Mouse (Mus musculus) neural tube, embryonic 15.5 days (tissue): ENCODE data around the gene Inpp5e. TPM values are rescaled to one million over a fixed set of nuclear protein-coding genes. Genes with fewer than 3 reads are reported as not detected.
A peak's percentile ranks its signal among the peaks of the same experiment; 100 is the strongest.
"Not testable (repeated sequence)": the region's sequence is repeated elsewhere in the genome, so short reads cannot be mapped to it uniquely, and the experiment has no call there.

Experiments used
- ATAC-seq: fragments of 200-750 bp; cut with Nextera tagmentation; 2 replicates; pipeline ENCODE4 v1.8.0; 2017; ENCODE audit warnings: mild to moderate bottlenecking, moderate TSS enrichment, moderate library complexity; ENCODE audit not compliant: low FRiP score
- H3K27ac ChIP-seq: fragments of 300-500 bp; sonication (generic); replicated peaks from 2 replicates; pipeline ENCODE4 v1.5.1; 2015; ENCODE audit warnings: mild to moderate bottlenecking, inconsistent platforms
- H3K27me3 ChIP-seq: fragments of 300-500 bp; sonication (generic); replicated peaks from 2 replicates; pipeline ENCODE4 v1.6.1; 2015; ENCODE audit warnings: inconsistent platforms
- H3K36me3 ChIP-seq: fragments of 300-500 bp; sonication (generic); 2 replicates; pipeline ENCODE4 v1.6.1; 2015; ENCODE audit warnings: inconsistent platforms
- H3K4me1 ChIP-seq: fragments of 300-500 bp; sonication (generic); 2 replicates; pipeline ENCODE4 v1.6.1; 2015; ENCODE audit warnings: inconsistent platforms
- H3K4me2 ChIP-seq: fragments of 300-500 bp; sonication (generic); 2 replicates; pipeline ENCODE4 v1.6.1; 2015; ENCODE audit warnings: inconsistent platforms, mild to moderate bottlenecking, moderate library complexity
- H3K4me3 ChIP-seq: fragments of 300-500 bp; sonication (generic); replicated peaks from 2 replicates; pipeline ENCODE4 v1.5.1; 2015; ENCODE audit warnings: mild to moderate bottlenecking, inconsistent platforms
- H3K9ac ChIP-seq: fragments of 300-500 bp; sonication (generic); replicated peaks from 2 replicates; pipeline ENCODE4 v1.6.1; 2015; ENCODE audit warnings: mild to moderate bottlenecking, inconsistent platforms
- H3K9me3 ChIP-seq: fragments of 300-500 bp; sonication (generic); replicated peaks from 2 replicates; pipeline ENCODE4 v1.6.1; 2016; ENCODE audit warnings: inconsistent platforms
- WGBS: fragments of 180-500 bp; shearing (Covaris S2); methylation state at CpG from one replicate; pipeline ENCODE4 v1.1.7; 2015; ENCODE audit warnings: mixed read lengths; 5-methylcytosine and 5-hydroxymethylcytosine counted together
- polyA plus RNA-seq: library from polyadenylated mRNA; unstranded; fragments of >200 nt; fragmentation: Nextera tagmentation; extraction: Ambion mirVana; gene quantifications from 2 replicates; pipeline ENCODE4 v1.2.1, GENCODE M21; 2015

Inpp5e gene
- polyA plus RNA-seq, 1 experiment from 2014 or later, result 23.9 TPM

DNA sequence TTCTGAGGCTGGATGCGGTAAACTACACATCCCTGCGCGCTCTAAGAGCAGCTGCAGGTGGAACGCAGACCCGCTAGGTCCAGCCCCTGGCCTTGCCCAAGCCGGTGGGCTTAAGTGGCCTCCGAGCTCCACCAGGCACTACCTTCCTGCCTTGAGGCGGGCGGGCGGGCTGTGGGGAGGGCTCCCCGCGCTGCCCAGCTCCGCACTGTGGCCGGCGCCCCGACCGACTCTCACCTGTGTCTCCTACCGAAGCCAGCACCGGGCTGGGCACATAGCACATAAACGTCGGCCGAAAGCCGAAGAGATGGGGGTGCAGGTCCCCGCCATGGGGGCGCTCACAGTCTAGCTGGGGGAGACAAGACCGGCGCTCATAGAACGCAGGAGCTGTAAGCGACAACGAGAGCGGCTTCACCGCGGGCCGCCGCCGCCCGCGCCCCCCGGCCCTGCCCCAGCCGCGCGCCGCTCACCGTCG, 20.3 kb downstream of the Inpp5e start:
- peak; percentile 64 for ATAC-seq
- Histone ChIP-seq H3K4me2 (peak overlapping the region; percentile 97), H3K9me3 (no peaks in the 10 kb centered on the region), H3K36me3 (peaks cover 74% of the 10 kb centered on the region), H3K4me1 (peaks cover 34% of the 10 kb centered on the region), H3K4me3 (peak overlapping the region; percentile 74), H3K27me3 (no peaks in the 10 kb centered on the region), H3K27ac (peak overlapping the region; percentile 76), H3K9ac (peak overlapping the region; percentile 84)
- under 1% methylated on average over 38 of the region's 45 CpGs for WGBS

DNA sequence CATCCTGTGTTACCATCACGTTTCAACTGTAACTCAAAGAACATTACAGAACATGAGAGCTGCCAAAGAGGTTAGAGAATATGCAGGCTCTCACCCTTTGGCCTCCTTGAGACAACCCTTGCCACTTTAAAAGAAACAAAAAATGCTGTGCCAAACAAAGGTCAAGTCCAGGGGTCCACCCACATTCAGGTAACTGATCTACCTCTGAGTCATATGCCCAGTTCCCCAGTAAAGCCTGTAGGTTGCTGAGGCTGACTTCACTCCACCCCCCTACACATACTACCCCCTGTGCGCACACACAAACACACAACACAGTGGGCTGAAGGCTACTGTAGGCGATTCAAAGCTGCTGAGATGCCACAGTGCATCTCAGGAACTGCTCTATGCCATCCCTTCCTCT, 21.3 kb downstream of the Inpp5e start:
- Histone ChIP-seq H3K4me1 (peaks cover 34% of the 10 kb centered on the region), H3K4me3 (peak overlapping the region; percentile 74), H3K27me3 (no peaks in the 10 kb centered on the region), H3K9me3 (no peaks in the 10 kb centered on the region), H3K36me3 (peaks cover 74% of the 10 kb centered on the region), H3K27ac (no peak overlapping the region), H3K4me2 (peak overlapping the region; percentile 97), H3K9ac (0 out of 2 replicates have a peak overlapping the region, but pooled peaks have one; percentile 28)
- WGBS, result 94% methylated on average over 3 of the region's 3 CpGs
- ATAC-seq, result no peak

DNA sequence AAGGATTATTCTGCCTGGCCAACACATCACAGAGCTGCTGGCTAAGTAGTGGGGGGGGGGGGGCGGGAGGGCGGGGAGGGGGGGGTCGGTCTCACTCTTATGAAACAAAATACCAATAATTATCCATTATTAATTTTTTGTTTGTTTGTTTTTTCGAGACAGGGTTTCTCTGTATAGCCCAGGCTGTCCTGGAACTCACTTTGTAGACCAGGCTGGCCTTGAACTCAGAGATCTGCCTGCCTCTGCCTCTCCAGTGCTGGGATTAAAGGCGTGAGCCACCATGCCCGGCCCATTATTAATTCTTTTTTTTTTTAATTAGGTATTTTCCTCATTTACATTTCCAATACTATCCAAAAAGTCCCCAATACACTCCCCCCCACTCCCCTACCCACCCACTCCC, 28.1 kb downstream of the Inpp5e start:
- H3K9me3 ChIP-seq, ATAC-seq, H3K27me3 ChIP-seq: not testable (repeated sequence)
- H3K4me2 ChIP-seq, result peak overlapping the region; percentile 93
- WGBS, result 35% methylated on average over 6 of the region's 6 CpGs
- peak overlapping the region; percentile 85 for H3K4me3 ChIP-seq
- H3K27ac ChIP-seq, result peak overlapping the region; percentile 71
- H3K4me1 ChIP-seq, result peaks cover 26% of the 10 kb centered on the region
- H3K36me3 ChIP-seq, result peaks cover 68% of the 10 kb centered on the region
- peak overlapping the region; percentile 76 for H3K9ac ChIP-seq

DNA sequence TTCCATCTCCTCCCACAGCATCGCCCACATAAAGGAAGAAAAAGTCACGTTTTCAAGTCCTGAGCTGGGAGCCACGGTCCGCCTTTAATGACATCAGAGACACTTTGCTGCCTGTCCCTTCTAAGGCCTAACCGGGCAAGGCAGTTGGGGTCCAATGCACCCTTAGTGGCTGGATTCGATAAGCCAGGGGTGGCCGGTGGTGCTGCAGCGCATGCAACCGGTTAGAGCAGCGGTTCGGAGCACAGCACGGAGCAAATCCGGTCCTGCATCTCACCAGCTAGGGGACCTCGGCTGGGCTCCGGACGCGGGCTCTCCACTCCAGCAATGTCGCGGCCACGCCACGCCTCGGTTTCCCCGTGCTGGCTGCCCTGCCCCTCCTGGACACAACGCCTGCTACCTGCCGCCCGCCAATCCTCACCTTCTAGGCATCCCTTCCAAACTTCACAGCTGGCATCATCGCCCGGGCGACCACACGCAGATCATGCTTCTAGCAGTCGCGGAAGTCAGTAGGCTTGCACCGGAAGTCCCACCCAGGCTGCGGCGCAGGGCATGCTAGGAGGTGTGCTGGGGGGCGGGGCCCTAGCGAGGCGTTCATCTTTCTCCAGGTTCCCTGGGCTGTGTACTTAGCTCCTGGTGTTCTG, 28.8 kb downstream of the Inpp5e start, which contains the start of gene Snapc4:
Gene Snapc4, minus strand, starts transcription at position 523 of the 641 bp plus-strand sequence.
- peaks cover 67% of the 10 kb centered on the region for H3K36me3 ChIP-seq
- peak within 1 kb of the TSS; percentile 85 for H3K4me3 ChIP-seq
- ATAC-seq, result peak; percentile 95
- no peaks in the 10 kb centered on the region for H3K9me3 ChIP-seq
- peaks cover 26% of the 10 kb centered on the region for H3K4me1 ChIP-seq
- peak within 1 kb of the TSS; percentile 93 for H3K4me2 ChIP-seq
- H3K27me3 ChIP-seq, result no peaks in the 10 kb centered on the region
- under 1% methylated on average over 38 of the region's 38 CpGs for WGBS
- peak within 1 kb of the TSS; percentile 76 for H3K9ac ChIP-seq
- H3K27ac ChIP-seq, result peak within 1 kb of the TSS; percentile 71

DNA sequence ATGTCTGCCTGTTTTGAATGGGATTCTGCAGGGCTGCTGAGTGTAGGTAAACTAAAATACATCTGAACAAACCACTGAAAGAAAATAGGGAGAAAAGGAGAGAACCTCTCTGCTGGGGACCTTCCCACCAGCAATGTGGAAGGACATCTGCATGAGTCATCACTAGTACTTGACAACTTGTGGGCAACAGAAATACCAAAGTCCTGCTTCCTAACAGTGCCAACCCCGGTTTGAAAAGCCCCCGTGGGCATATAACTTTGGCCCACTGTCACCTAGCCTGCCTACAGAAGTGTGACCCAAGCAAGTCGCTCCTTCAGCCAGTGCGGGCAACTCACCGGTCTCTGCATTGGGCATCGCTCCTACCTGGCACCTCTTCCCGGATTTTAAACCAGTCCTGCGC, 36.6 kb downstream of the Inpp5e start:
- Histone ChIP-seq H3K27me3 (no peaks in the 10 kb centered on the region), H3K9ac (no peak overlapping the region), H3K4me3 (no peak overlapping the region), H3K9me3 (no peaks in the 10 kb centered on the region), H3K27ac (no peak overlapping the region), H3K4me2 (no peak overlapping the region), H3K4me1 (no peaks in the 10 kb centered on the region), H3K36me3 (peaks cover 94% of the 10 kb centered on the region)
- no peak for ATAC-seq
- 97% methylated on average over 8 of the region's 8 CpGs for WGBS

DNA sequence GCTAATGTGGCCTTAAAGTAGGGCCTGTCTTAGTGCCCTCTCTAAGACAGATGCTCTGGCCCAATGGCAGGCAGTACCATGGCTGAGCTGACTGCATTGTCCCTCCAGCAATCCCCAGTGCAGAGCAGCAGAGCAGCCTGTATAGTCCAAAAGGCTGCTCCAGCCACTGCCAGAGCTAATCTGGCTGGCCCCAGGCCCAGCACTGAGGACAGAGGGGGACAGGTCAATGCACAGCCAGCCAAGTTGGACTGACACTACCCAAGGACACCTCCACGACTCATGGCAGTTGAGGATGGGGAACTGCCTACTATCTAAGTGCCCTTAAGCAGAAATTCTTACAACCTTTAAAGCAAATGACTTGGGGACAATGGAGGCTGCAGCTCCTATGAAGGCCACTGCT, 40.4 kb downstream of the Inpp5e start:
- ATAC-seq, result no peak

DNA sequence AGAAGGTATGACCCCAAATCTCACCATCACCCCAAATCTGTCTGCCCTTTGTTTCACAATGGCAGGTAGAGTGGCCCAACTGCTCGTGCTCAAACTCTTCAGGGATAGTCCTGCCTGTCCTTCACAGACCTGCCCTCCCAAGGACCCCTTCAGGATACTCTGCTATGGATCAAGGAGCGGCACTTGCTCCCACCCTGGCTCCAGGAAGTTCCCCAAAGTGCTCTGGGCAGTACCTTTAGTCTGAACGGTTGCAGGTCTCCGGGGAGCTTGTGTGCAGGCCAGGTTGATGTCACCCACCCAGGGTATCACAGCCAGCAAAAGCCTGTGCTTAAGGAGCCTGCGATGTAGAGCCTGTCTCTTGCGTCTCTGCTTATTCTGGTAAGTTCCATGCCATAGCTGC, 41.1 kb downstream of the Inpp5e start:
- 0 out of 2 replicates have a peak, but pooled peaks cover 2% of the 10 kb centered on the region for H3K4me1 ChIP-seq

More for the DNA sequence above, 40.4 kb downstream of the Inpp5e start:
- Histone ChIP-seq H3K9me3 (no peaks in the 10 kb centered on the region), H3K27me3 (no peaks in the 10 kb centered on the region), H3K36me3 (peaks cover 95% of the 10 kb centered on the region), H3K9ac (no peak overlapping the region), H3K4me3 (no peak overlapping the region), H3K4me2 (no peak overlapping the region), H3K27ac (no peak overlapping the region), H3K4me1 (0 out of 2 replicates have a peak, but pooled peaks cover 2% of the 10 kb centered on the region)
- 90% methylated on average over 1 of the region's 1 CpGs for WGBS

DNA sequence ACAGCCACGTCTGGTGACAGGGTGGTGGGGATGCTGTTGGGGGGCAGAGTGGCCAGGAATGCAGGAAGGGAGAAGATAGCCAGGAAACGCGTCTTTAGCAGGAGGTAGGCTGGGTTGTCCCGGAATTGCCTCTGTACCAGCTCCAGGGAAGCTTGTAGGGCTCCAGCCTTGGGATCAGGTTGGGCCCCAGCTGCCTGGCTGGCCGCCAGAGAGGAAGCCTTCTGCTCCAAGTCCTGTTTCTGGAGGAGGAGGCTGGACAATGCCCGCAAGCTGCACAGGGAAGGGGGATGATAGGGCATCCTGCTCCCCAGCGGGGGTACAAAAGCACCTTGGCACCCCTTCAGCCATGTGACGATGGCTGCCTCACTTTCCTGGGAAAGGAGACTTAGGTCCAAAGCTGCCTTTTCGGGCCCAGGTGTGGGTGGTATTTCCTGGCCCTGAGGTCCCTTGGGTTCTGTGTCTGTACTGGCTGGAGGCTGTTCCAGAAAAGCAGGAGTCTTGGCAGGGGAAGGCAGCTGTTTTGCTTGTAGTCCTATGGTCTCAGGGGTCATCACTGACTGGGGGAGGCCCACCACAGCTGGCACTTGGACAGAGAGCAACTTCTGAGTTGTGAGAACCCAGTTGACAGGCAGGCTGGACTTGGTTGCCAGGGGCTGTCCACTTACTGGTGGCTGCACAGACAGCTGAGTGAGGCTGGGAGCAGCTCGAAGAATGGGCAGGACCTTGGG, 44.1 kb downstream of the Inpp5e start:
- H3K4me1 ChIP-seq, result 0 out of 2 replicates have a peak, but pooled peaks cover 2% of the 10 kb centered on the region
- no peak overlapping the region for H3K4me2 ChIP-seq
- no peak for ATAC-seq
- no peak overlapping the region for H3K27ac ChIP-seq
- H3K4me3 ChIP-seq, result no peak overlapping the region
- H3K9ac ChIP-seq, result no peak overlapping the region
- 82% methylated on average over 10 of the region's 10 CpGs for WGBS
- H3K27me3 ChIP-seq, result no peaks in the 10 kb centered on the region
- no peaks in the 10 kb centered on the region for H3K9me3 ChIP-seq
- H3K36me3 ChIP-seq, result peaks cover 67% of the 10 kb centered on the region

More for the DNA sequence above, 41.1 kb downstream of the Inpp5e start:
- Histone ChIP-seq H3K36me3 (peaks cover 93% of the 10 kb centered on the region), H3K27ac (no peak overlapping the region), H3K27me3 (no peaks in the 10 kb centered on the region), H3K4me2 (no peak overlapping the region), H3K9ac (no peak overlapping the region), H3K4me3 (no peak overlapping the region), H3K9me3 (no peaks in the 10 kb centered on the region)
- no peak for ATAC-seq
- 91% methylated on average over 6 of the region's 6 CpGs for WGBS

DNA sequence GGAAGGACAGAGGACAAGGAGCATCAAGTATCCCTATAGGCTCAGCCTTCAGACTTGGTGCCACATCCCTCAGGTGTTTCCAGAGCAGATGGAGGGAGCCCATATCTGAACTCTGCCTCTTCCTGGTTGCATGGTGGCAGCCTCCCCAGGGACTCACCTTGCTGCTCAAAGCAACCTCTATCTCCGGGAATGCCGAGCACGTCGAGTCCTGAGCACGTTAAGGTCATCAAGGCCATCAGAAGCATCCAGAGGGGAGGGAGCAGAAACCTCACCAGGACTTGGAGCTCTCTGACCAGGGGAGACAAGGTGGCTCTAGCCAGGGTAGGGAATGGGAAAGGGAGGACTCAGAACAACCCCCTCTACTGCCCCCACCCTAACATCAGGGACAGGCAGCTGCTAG, 45.5 kb downstream of the Inpp5e start:
- Histone ChIP-seq H3K9ac (no peak overlapping the region), H3K9me3 (no peaks in the 10 kb centered on the region), H3K4me2 (no peak overlapping the region), H3K27ac (no peak overlapping the region), H3K4me3 (no peak overlapping the region), H3K36me3 (peaks cover 52% of the 10 kb centered on the region), H3K27me3 (no peaks in the 10 kb centered on the region), H3K4me1 (0 out of 2 replicates have a peak, but pooled peaks cover 2% of the 10 kb centered on the region)
- ATAC-seq, result no peak
- WGBS, result 89% methylated on average over 5 of the region's 5 CpGs

DNA sequence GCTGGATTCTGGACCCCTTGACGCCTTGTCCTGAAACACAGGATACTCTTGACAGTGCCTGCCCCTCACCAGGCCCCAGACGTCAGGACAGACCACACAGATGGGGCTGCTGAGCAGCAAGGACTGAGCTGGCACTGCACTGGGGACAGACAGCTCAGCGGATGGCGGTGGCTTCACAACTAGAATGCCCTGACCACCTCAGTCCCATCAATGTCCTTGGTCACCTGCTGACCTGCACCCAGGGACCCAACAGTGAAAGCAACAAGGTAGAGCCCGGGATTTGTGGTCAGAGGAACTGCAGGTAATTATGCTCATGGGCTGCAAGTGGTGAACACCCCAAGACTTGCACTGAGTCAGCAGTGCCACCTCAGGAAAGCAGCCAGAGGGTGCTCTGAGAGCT, 46.0 kb downstream of the Inpp5e start:
- Histone ChIP-seq H3K27ac (no peak overlapping the region), H3K4me2 (no peak overlapping the region), H3K27me3 (no peaks in the 10 kb centered on the region), H3K4me1 (0 out of 2 replicates have a peak, but pooled peaks cover 2% of the 10 kb centered on the region), H3K36me3 (peaks cover 47% of the 10 kb centered on the region), H3K4me3 (no peak overlapping the region), H3K9me3 (no peaks in the 10 kb centered on the region), H3K9ac (no peak overlapping the region)
- no peak for ATAC-seq
- WGBS, result 90% methylated on average over 5 of the region's 5 CpGs

DNA sequence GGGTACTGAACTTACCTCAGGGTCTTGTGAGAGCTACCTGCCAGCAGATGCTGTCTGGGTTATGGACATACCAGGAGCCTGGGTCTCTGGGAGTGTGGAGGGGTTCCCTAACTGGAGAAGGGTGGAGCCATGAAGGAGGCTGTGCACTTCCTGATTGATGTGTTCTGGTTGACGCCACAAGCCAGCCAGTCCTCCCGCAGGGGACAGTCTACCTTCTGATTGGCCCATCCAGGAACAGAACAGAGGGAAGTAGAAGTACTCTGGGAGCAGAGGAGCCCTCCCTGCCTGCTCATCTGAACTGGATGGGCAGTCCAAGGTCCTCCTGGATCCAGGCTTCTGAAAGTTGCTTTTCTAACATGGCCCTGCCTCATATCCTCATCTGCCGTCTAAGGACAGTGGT, 48.2 kb downstream of the Inpp5e start, which contains the start of gene Card9:
Gene Card9, minus strand, starts transcription at position 147 of the 400 bp plus-strand sequence.
- no peaks in the 10 kb centered on the region for H3K27me3 ChIP-seq
- no peak within 1 kb of the TSS for H3K9ac ChIP-seq
- H3K4me2 ChIP-seq, result no peak within 1 kb of the TSS; the same call in 1 of the 2 replicates
- no peak for ATAC-seq
- H3K27ac ChIP-seq, result no peak within 1 kb of the TSS
- 0 out of 2 replicates have a peak, but pooled peaks cover 5% of the 10 kb centered on the region for H3K4me1 ChIP-seq
- H3K4me3 ChIP-seq, result no peak within 1 kb of the TSS
- 57% methylated on average over 3 of the region's 3 CpGs for WGBS
- peaks cover 25% of the 10 kb centered on the region for H3K36me3 ChIP-seq
- H3K9me3 ChIP-seq, result no peaks in the 10 kb centered on the region
